Mouse (Mus musculus): ENCODE data around the gene Zfp36. TPM values are rescaled to one million over a fixed set of nuclear protein-coding genes. Genes with fewer than 3 reads are reported as not detected.

Zfp36 gene
- polyA plus RNA-seq, 1 experiment from 2014 or later = 9.9 TPM

GRCm38 (mm10) chr7:28355221-28355620 is 24.8 kb downstream of the Zfp36 start:
- H3K27me3 ChIP-seq (replicated peaks; ENCODE audit: control insufficient read depth, insufficient read depth, low read length) = no peaks in the 10 kb centered on the region
- WGBS = 84% methylated on average over 3 of the region's 3 CpGs
- no peak overlapping the region for H3K4me2 ChIP-seq
- no peaks in the 10 kb centered on the region for H3K9me3 ChIP-seq (ENCODE audit: control insufficient read depth, low read length)
- no peak overlapping the region for H3K9ac ChIP-seq (ENCODE audit: low read depth, low read length)
- no peak overlapping the region for H3K4me3 ChIP-seq (ENCODE audit: low read depth, low read length)
- DNase-seq (ENCODE audit: low spot score) (no peak), ATAC-seq (replicated peaks; ENCODE audit: low FRiP score) (no peak)
- H3K36me3 ChIP-seq (ENCODE audit: control insufficient read depth, insufficient read depth, low read length) = peaks cover 35% of the 10 kb centered on the region
- peaks cover 21% of the 10 kb centered on the region for H3K4me1 ChIP-seq (replicated peaks; ENCODE audit: control insufficient read depth, insufficient read depth, low read length)
- H3K27ac ChIP-seq (ENCODE audit: low read depth, low read length) = no peak overlapping the region

GRCm38 (mm10) chr7:28354596-28354995 is 25.5 kb downstream of the Zfp36 start:
- no peaks in the 10 kb centered on the region for H3K27me3 ChIP-seq (replicated peaks; ENCODE audit: control insufficient read depth, insufficient read depth, low read length)
- peaks cover 25% of the 10 kb centered on the region for H3K4me1 ChIP-seq (replicated peaks; ENCODE audit: control insufficient read depth, insufficient read depth, low read length)
- H3K27ac ChIP-seq (ENCODE audit: low read depth, low read length) = no peak overlapping the region
- 92% methylated on average over 3 of the region's 3 CpGs for WGBS
- no peak overlapping the region for H3K4me3 ChIP-seq (ENCODE audit: low read depth, low read length)
- no peak overlapping the region for H3K4me2 ChIP-seq
- ATAC-seq (replicated peaks; ENCODE audit: low FRiP score) (no peak), DNase-seq (ENCODE audit: low spot score) (no peak)
- H3K9me3 ChIP-seq (ENCODE audit: control insufficient read depth, low read length) = no peaks in the 10 kb centered on the region
- no peak overlapping the region for H3K9ac ChIP-seq (ENCODE audit: low read depth, low read length)
- peaks cover 32% of the 10 kb centered on the region for H3K36me3 ChIP-seq (ENCODE audit: control insufficient read depth, insufficient read depth, low read length)

- Histone ChIP-seq H3K9me3 (ENCODE audit: control insufficient read depth, low read length) (no peaks in the 10 kb centered on the region), H3K27me3 (replicated peaks; ENCODE audit: control insufficient read depth, insufficient read depth, low read length) (no peaks in the 10 kb centered on the region), H3K4me2 (no peak overlapping the region), H3K27ac (ENCODE audit: low read depth, low read length) (no peak overlapping the region), H3K4me1 (replicated peaks; ENCODE audit: control insufficient read depth, insufficient read depth, low read length) (peaks cover 30% of the 10 kb centered on the region), H3K4me3 (ENCODE audit: low read depth, low read length) (no peak overlapping the region), H3K9ac (ENCODE audit: low read depth, low read length) (no peak overlapping the region), H3K36me3 (ENCODE audit: control insufficient read depth, insufficient read depth, low read length) (peaks cover 32% of the 10 kb centered on the region)
- ATAC-seq (replicated peaks; ENCODE audit: low FRiP score) = no peak
- no peak for DNase-seq (ENCODE audit: low spot score)
- WGBS = 78% methylated on average over 3 of the region's 3 CpGs
Measured at GRCm38 (mm10) chr7:28354113-28354581, 25.9 kb downstream of the Zfp36 start.

GRCm38 (mm10) chr7:28353267-28353666 is 26.8 kb downstream of the Zfp36 start:
- ATAC-seq (replicated peaks; ENCODE audit: low FRiP score) (no peak), DNase-seq (ENCODE audit: low spot score) (no peak)
- WGBS = 93% methylated on average over 2 of the region's 2 CpGs
- Histone ChIP-seq H3K9ac (ENCODE audit: low read depth, low read length) (no peak overlapping the region), H3K4me1 (replicated peaks; ENCODE audit: control insufficient read depth, insufficient read depth, low read length) (peaks cover 32% of the 10 kb centered on the region), H3K4me2 (no peak overlapping the region), H3K9me3 (ENCODE audit: control insufficient read depth, low read length) (no peaks in the 10 kb centered on the region), H3K27me3 (replicated peaks; ENCODE audit: control insufficient read depth, insufficient read depth, low read length) (no peaks in the 10 kb centered on the region), H3K36me3 (ENCODE audit: control insufficient read depth, insufficient read depth, low read length) (peaks cover 32% of the 10 kb centered on the region), H3K4me3 (ENCODE audit: low read depth, low read length) (no peak overlapping the region), H3K27ac (ENCODE audit: low read depth, low read length) (peak overlapping the region; percentile 25; the same call in 1 of the 2 replicates)

GRCm38 (mm10) chr7:28351676-28352191 is 28.3 kb downstream of the Zfp36 start:
- Histone ChIP-seq H3K27ac (ENCODE audit: low read depth, low read length) (peak overlapping the region; percentile 89), H3K36me3 (ENCODE audit: control insufficient read depth, insufficient read depth, low read length) (peaks cover 32% of the 10 kb centered on the region), H3K4me3 (ENCODE audit: low read depth, low read length) (peak overlapping the region; percentile 96), H3K27me3 (replicated peaks; ENCODE audit: control insufficient read depth, insufficient read depth, low read length) (no peaks in the 10 kb centered on the region), H3K9ac (ENCODE audit: low read depth, low read length) (peak overlapping the region; percentile 100), H3K4me2 (peak overlapping the region; percentile 95), H3K4me1 (replicated peaks; ENCODE audit: control insufficient read depth, insufficient read depth, low read length) (peaks cover 22% of the 10 kb centered on the region), H3K9me3 (ENCODE audit: control insufficient read depth, low read length) (no peaks in the 10 kb centered on the region)
- 26% methylated on average over 4 of the region's 4 CpGs for WGBS
- DNase-seq (ENCODE audit: low spot score) (no peak), ATAC-seq (replicated peaks; ENCODE audit: low FRiP score) (no peak)

- Histone ChIP-seq H3K27ac (ENCODE audit: low read depth, low read length) (peak within 1 kb of the TSS; percentile 89), H3K27me3 (replicated peaks; ENCODE audit: control insufficient read depth, insufficient read depth, low read length) (no peaks in the 10 kb centered on the region), H3K4me3 (ENCODE audit: low read depth, low read length) (peak within 1 kb of the TSS; percentile 96), H3K36me3 (ENCODE audit: control insufficient read depth, insufficient read depth, low read length) (peaks cover 32% of the 10 kb centered on the region), H3K9ac (ENCODE audit: low read depth, low read length) (peak within 1 kb of the TSS; percentile 100), H3K4me2 (peak within 1 kb of the TSS; percentile 95), H3K9me3 (ENCODE audit: control insufficient read depth, low read length) (no peaks in the 10 kb centered on the region), H3K4me1 (replicated peaks; ENCODE audit: control insufficient read depth, insufficient read depth, low read length) (peaks cover 22% of the 10 kb centered on the region)
- under 1% methylated on average over 50 of the region's 50 CpGs for WGBS
- ATAC-seq (replicated peaks; ENCODE audit: low FRiP score) = peak; percentile 92
- DNase-seq (ENCODE audit: low spot score) = peak; percentile 95
Measured at GRCm38 (mm10) chr7:28350155-28350883, 29.7 kb downstream of the Zfp36 start, which contains the start of gene Rps16. Rps16 (plus strand) TSS chr7:28350652.

GRCm38 (mm10) chr7:28348601-28349000 is 31.5 kb downstream of the Zfp36 start:
- no peak overlapping the region for H3K27ac ChIP-seq (ENCODE audit: low read depth, low read length)
- 80% methylated on average over 7 of the region's 7 CpGs for WGBS

GRCm38 (mm10) chr7:28347746-28348145 is 32.3 kb downstream of the Zfp36 start:
- H3K9me3 ChIP-seq (ENCODE audit: control insufficient read depth, low read length) = no peaks in the 10 kb centered on the region
- no peak for DNase-seq (ENCODE audit: low spot score)
- H3K9ac ChIP-seq (ENCODE audit: low read depth, low read length) = no peak overlapping the region
- H3K4me3 ChIP-seq (ENCODE audit: low read depth, low read length) = no peak overlapping the region
- ATAC-seq (replicated peaks; ENCODE audit: low FRiP score) = no peak
- H3K4me2 ChIP-seq = no peak overlapping the region
- H3K36me3 ChIP-seq (ENCODE audit: control insufficient read depth, insufficient read depth, low read length) = peaks cover 13% of the 10 kb centered on the region
- H3K27ac ChIP-seq (ENCODE audit: low read depth, low read length) = no peak overlapping the region
- peaks cover 17% of the 10 kb centered on the region for H3K4me1 ChIP-seq (replicated peaks; ENCODE audit: control insufficient read depth, insufficient read depth, low read length)
- 74% methylated on average over 3 of the region's 3 CpGs for WGBS
- no peaks in the 10 kb centered on the region for H3K27me3 ChIP-seq (replicated peaks; ENCODE audit: control insufficient read depth, insufficient read depth, low read length)

More at GRCm38 (mm10) chr7:28348601-28349000, 31.5 kb downstream of the Zfp36 start:
- Histone ChIP-seq H3K4me3 (ENCODE audit: low read depth, low read length) (no peak overlapping the region), H3K9ac (ENCODE audit: low read depth, low read length) (no peak overlapping the region), H3K4me1 (replicated peaks; ENCODE audit: control insufficient read depth, insufficient read depth, low read length) (peaks cover 21% of the 10 kb centered on the region), H3K27me3 (replicated peaks; ENCODE audit: control insufficient read depth, insufficient read depth, low read length) (no peaks in the 10 kb centered on the region), H3K36me3 (ENCODE audit: control insufficient read depth, insufficient read depth, low read length) (peaks cover 22% of the 10 kb centered on the region), H3K9me3 (ENCODE audit: control insufficient read depth, low read length) (no peaks in the 10 kb centered on the region), H3K4me2 (peak overlapping the region; percentile 12; the same call in 1 of the 2 replicates)
- DNase-seq (ENCODE audit: low spot score) (no peak), ATAC-seq (replicated peaks; ENCODE audit: low FRiP score) (no peak)
